Mouse (Mus musculus) MEL-GATA-1-ER (cell line): ENCODE results near the gene Unc93b1.

Experiments used
- DNase-seq: peaks from one replicate; pipeline ENCODE4 v3.0.0-alpha.2; 2012; ENCODE audit warnings: low read depth; ENCODE audit errors: extremely low read depth

The Unc93b1 gene

DNA sequence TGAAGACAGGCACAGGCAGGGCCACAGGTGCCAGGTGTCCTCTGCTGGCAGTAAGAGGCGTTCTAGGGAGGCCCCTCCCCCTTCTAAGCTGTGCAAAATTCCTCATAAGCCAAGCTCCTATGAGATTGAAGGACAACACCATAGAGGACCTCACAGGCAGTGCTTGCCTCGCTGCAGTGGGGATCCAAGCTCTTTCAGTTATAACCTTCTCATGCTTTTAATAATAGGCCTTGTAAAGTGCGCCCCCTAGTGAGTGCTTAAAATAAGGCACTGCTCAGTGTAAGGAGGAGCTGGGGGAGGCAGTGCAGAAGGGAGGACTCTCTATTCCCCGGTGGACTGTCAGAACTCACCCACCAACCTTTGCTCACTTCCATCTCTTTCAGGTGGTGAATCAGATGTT is 45.3 kb downstream of the Unc93b1 start:
- DNase-seq: peak; percentile 64

DNA sequence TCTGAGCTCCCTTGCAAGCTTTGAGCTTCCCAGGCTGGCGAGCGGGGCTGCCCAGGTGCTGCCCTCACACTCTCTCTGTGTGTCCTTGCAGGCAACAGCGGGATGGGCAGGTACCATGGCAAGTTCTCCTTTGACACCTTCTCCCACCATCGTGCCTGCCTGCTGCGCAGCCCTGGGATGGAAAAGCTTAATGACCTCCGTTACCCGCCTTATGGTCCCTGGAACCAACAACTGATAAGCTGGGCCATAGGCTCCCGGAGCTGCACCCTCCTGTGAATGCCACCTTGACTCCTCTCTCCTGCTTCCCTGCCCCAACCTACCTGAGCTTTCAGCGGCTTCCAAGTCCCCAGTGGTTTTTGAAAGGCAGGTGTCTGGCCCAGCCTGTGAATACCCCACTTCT is 45.9 kb downstream of the Unc93b1 start:
- no peak for DNase-seq

DNA sequence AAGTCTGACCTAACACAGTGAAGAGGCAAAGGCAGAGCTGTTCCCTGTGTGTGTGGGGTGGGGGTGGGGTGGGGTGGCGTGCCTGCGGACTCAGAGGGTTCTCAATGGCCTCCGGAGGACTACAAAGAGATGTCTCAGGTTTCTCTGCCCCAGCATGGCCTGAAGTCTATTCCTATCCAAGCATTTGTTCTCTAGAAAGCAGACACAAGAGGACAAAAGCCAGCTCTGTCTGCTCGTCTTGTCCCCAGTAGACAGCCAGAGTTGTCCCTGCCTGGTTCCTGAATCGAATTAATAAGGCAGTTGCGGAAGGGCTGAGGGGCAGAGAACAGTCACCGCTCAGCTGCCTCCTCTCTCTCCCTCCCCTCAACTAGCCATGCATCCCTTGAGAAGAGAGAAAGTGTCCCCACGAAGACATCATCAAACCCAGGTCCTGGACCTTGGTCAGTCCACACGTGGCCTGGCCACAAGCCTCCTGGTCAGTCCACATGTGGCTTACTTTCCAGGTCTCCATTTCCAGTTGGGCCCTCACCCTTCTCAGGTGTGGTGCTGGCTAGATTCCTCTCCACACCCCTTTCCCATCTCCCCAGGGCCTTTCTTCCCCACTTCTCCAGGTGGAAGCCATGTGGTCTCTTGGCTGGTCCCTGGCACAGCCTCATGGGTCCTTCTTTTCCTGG is 48.7 kb downstream of the Unc93b1 start:
- no peak for DNase-seq

DNA sequence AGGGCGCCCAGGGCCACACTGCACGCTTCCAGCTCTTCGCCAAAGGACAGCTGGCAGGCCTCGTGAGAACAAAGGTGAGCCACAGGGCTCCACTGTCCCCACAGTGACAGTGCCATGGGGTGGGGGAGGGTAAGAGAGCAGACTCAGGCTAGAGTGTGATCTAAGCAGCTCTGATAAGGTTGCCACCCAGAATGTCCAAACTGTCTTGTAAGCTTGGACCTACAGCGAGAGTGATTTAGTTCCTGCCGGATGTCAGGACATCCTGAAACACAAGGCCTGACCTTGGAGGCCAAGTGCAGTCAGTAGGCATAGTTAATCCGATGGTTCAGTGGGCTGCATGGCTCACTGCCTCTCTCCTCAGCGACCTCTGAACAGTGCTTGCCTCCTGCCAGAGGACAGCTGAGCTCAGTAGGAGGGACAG is 50.3 kb downstream of the Unc93b1 start:
- DNase-seq: no peak

DNA sequence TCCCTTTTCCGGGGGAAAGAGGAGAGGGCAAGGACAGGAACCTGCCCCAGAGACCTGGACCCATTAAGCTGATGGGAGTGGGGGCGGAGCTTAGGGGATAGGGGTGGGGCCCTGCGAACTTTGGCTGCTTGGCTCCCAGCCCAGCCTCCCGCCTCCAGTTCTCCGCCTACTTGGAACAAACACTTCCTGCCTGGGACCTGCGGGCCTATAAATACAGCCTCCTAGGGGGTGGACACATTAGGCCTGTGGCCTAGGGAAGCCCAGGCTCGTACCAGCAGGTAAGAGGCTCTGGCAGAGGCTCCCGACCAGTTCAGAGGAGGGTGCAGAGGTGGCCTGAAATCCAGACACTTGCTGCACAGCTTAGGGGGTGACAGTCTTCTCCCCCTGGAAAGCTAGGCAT is 51.3 kb downstream of the Unc93b1 start, which contains the start of gene Acy3:
Gene Acy3, plus strand, starts transcription at position 237 of the 400 bp plus-strand sequence.
- peak; percentile 53 for DNase-seq

DNA sequence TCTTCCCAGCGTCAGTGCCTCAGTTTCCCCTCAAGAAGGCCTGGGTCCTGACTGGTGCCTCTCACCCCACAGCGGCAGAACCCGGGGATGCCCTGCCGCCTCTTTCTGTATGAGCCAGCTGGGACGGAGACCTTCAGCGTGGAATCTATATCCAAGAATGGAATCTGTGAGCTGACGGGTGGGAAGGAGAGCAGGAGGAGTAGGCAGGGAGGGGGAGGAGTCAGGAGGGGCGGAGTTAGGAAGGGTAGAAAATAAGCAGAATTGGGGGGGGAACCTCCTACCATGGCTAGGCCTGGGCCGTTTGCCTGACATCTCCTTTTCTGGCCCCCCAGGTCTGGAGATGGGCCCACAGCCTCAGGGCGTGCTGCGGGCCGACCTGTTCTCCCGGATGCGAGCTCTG is 53.1 kb downstream of the Unc93b1 start:
- DNase-seq: no peak

DNA sequence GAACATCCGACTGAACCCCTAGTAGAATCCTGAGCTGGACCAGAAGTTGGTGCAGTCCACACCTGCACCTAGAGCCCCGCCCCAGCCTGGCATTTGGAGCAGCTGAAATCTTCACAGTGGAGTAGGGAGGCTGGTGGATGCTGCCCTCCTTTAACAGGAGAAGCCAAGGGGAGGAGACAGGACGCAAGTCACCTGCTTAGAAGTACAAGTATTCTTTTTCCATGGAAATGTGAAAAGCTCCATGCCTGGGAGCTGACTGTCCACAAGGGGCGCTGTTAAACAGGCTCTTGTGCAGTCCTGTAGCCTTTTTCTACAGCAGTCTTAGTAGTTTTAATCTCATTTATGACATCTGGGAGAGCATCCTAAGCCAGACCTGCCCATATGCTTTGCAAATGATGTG is 53.8 kb downstream of the Unc93b1 start:
- no peak for DNase-seq

DNA sequence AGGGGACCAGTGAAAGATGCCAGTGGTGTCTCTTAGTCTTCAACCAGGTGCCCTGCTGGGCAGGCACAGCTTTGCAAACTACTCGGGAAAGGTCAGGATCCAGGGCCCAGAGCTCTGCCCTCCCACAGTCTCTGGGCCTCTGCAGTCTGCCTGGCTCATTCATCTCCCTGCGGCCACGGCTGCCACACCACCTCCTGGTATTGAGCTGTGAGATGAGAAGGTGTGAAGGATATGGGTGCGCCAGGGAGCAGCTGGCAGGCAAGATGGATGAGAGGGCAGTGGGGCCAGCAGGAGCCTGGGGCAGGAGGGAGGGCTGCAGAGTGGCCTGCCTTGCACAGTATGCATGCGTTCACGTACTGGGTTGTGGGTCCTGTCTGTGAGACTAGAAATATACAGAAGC is 55.8 kb downstream of the Unc93b1 start:
- DNase-seq: no peak

DNA sequence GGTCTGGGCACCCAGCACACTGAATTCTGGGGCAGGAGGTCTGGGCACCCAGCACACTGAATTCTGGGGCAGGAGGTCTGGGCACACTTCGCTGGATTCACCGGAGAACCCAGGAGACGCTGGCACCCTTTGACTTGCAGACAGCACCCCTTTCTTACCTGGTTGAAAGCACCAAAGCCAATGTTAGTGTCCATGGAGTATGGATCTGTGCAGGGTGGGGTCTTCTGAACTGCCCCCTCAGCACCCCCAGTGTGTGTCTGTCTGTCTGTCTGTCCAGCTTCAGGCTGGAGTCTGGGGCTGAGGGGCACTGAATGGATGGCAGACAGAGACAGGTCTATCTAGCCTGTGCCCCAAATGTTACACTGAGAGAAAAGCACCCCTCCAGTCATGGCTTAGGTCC is 56.6 kb downstream of the Unc93b1 start:
- DNase-seq: no peak

DNA sequence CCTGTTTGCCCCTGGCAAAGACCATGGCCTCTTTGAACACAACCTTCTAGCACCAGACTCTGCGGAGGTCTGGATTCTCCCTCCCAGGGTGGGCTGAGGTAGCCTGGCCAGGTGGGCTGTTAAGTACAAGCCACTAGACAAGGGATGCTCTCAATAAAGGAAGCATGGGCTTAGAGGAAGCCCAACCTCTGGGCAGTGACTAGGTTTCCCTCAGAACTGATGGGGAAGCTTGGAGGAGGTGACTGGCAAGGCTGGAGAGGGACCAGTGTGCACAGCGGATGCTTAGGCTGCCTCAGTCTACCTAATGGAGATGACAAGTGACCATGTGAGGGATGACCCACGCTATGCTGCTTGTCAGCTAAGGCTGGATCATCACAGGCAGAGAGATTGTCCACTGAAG is 57.0 kb downstream of the Unc93b1 start:
- no peak for DNase-seq

DNA sequence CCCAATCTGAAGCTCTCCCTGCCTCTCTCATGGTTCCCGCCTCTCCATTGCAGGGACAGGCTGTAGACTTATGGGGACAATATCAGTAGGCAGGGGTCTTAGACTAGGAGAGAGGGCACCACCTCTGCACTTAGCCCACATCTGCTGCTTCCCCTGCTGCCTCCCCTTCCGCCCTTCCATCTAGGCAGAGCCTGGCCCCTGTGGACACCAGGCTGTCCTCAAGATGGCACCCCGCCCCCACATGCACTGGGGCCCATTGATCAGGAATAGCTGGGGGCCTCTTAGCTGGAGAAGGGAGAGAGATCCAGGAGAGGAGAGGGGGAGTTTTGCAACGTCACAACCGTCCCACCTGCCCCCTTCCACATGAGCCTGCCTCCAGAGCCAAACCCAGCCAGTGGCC is 57.4 kb downstream of the Unc93b1 start, which contains the start of gene Tbx10:
Gene Tbx10, plus strand, starts transcription at position 337 of the 400 bp plus-strand sequence.
- DNase-seq: no peak

DNA sequence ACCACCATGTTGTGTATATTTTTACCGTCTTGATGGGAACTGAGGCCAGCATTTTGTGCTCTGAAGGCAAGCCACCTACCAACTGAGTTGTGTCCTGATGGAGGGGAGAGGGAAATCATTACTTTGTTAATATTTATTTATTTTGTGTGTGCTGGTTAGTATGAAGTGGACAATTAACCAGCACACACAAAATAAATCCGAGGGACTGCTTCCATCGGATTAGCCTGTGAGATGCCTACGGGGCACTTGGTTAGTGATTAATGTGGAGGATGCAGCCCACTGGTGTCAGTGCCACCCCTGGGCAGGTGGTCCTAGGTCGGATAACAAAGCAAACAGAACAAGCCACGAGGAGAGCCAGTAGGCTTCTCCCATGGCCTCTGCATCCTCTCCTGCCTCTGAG is 59.9 kb downstream of the Unc93b1 start:
- DNase-seq: no peak

DNA sequence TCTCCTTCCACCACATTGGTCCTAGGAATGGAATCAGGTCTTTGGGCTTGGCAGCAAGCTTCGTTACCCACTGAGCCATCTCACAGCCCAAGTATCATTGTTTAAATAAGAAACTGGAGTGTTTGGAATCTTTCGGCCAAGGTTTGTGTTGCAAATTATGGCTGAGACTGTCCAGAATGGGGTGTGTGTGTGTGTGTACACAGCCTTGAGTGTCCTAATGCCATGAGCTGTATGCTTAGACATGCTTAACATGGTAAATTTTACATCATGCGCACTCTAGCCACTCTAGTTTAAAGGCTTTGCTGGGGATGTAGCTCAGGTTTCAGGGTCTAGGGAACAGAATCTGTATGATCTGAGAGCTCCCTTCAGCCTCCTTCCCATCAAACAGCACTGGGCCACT is 60.5 kb downstream of the Unc93b1 start:
- no peak for DNase-seq

DNA sequence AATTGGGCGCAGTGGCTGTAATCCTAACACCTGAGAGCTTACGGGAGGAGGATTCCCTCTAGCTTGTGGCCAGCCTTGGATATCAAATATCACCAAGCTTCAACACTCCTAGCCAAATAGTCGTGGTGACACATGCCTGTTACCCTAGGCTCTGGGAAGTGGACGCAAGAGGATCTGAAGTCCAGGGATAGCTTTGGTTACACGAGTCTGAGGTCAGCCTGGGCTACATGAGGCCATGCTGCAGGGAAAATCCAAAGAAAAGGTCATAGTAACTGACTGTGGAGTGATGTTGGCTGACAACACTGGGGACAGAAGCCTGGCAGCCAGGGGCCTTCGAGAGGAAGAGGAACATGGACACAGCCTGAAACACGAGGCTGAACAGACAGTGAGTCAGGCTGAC is 61.1 kb downstream of the Unc93b1 start:
- no peak for DNase-seq

DNA sequence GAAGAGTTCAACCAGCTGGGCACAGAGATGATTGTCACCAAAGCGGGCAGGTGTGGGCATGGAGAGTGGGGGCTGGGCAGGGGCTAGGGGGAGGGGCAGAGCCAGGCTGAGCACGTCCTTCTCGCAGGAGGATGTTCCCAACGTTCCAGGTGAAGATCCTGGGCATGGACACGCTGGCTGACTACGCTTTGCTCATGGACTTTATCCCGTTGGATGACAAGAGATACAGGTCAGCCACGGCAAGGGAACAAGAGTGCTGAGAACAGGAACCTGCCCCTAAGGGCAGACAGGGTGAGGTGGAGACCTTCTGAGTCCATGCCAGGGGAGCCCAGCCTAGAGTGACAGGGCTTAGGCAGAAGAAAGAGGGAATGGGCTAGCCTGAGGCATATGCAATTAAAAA is 61.8 kb downstream of the Unc93b1 start:
- DNase-seq: no peak

DNA sequence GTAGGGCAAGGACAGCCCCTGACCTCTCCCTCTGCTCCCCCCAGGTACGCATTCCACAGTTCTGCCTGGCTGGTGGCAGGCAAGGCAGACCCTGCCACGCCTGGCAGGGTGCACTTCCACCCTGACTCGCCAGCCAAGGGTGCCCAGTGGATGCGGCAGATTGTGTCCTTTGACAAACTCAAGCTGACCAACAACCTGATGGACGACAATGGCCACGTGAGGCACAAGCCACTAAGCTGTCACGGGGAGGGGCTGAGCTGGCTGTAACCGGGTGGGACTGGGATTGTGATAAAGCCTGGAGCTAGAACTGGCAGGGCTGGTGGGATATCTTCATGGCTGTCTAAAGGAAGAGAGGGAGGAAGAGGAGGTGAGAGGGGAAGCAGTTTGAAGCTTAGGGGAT is 62.2 kb downstream of the Unc93b1 start:
- DNase-seq: no peak

DNA sequence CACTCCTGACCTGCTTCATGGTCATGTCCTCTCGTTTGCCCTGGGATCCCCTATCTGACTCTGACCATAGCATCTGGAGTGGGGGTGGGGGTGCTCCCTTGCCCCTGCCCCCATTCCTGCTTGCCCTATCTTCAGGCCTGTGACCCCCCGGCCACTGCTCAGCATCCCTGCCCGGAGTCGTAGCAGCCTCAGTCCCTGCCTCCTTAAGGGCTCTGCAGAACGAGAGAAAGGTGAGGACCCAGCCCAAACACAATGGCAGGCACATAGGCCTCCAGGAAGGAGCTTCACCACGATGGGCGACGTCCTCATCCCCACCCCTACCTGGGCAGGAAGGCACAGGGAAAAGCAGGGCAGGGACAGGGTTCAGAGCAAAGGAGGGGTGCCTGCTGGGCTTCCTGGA is 63.3 kb downstream of the Unc93b1 start:
- no peak for DNase-seq
